Mouse (Mus musculus) CH12.LX (cell line): ENCODE measurements around the gene Atp6ap2. TPM values are rescaled to one million over a fixed set of nuclear protein-coding genes. Genes with fewer than 3 reads are reported as not detected.

ENCODE experiments used
- DNase-seq: peaks from one replicate; pipeline ENCODE4 v3.0.0-alpha.2; 2013; ENCODE audit errors: extremely low read depth
- H3K27ac ChIP-seq: 2 replicates; pipeline ENCODE4 v1.5.1; 2012; ENCODE audit warnings: low read depth, mild to moderate bottlenecking, control low read depth, moderate library complexity; ENCODE audit not compliant: insufficient read depth
- H3K27me3 ChIP-seq: replicated peaks from 2 replicates; pipeline ENCODE3; 2012; ENCODE audit warnings: inconsistent platforms
- H3K36me3 ChIP-seq, 2 experiments: replicated peaks in 1 of 2; 2 replicates each; pipeline versions ENCODE3 to v1.6.1; 2012; ENCODE audit warnings: inconsistent platforms in 1 of 2, low read length in 1 of 2, mild to moderate bottlenecking in 1 of 2, mixed read lengths in 1 of 2, moderate library complexity in 1 of 2; ENCODE audit not compliant: control insufficient read depth in 1 of 2, insufficient read depth in 1 of 2
- H3K4me1 ChIP-seq, 2 experiments: 2 replicates each; pipeline ENCODE4 v1.6.1; 2012; ENCODE audit warnings: inconsistent platforms in 1 of 2, moderate library complexity in 1 of 2; ENCODE audit not compliant: insufficient read depth in 2 of 2, control insufficient read depth in 1 of 2
- H3K4me2 ChIP-seq: 2 replicates; pipeline ENCODE4 v1.6.1; 2012; ENCODE audit warnings: low read depth, mild to moderate bottlenecking, control low read depth; ENCODE audit not compliant: poor library complexity, insufficient read depth, severe bottlenecking
- H3K4me3 ChIP-seq, 3 experiments: fragments of 150-350 bp in 1 of 3; sonication (generic) in 1 of 3; replicated peaks in 1 of 3; 2 replicates each; pipeline versions ENCODE3 to v1.5.1; 2011 to 2012; ENCODE audit warnings: low read depth in 2 of 3, low read length in 2 of 3, mild to moderate bottlenecking in 2 of 3, moderate library complexity in 2 of 3, control low read depth in 1 of 3, improper control_type of control experiment in 1 of 3, inconsistent platforms in 1 of 3, mixed read lengths in 1 of 3; ENCODE audit not compliant: poor library complexity in 1 of 3
- H3K79me2 ChIP-seq: replicated peaks from 2 replicates; pipeline ENCODE4 v1.6.1; 2012; ENCODE audit warnings: mild to moderate bottlenecking, moderate library complexity; ENCODE audit not compliant: control insufficient read depth, poor library complexity, insufficient read depth, severe bottlenecking; ENCODE audit errors: extremely low read depth
- H3K9ac ChIP-seq: 2 replicates; pipeline ENCODE4 v1.6.1; 2012; ENCODE audit warnings: low read depth, mild to moderate bottlenecking, control low read depth, moderate library complexity; ENCODE audit not compliant: insufficient read depth
- H3K9me3 ChIP-seq: replicated peaks from 2 replicates; pipeline ENCODE3; 2012; ENCODE audit warnings: low read length, inconsistent platforms, mixed read lengths
- CHD1 ChIP-seq: IDR thresholded peaks from 2 replicates; pipeline ENCODE4 v1.6.1; 2012; ENCODE audit warnings: low read depth, low read length, improper control_type of control experiment, inconsistent platforms
- CHD2 ChIP-seq: IDR thresholded peaks from 2 replicates; pipeline ENCODE4 v1.6.1; 2011; ENCODE audit warnings: low read length, improper control_type of control experiment
- E2F4 ChIP-seq: IDR thresholded peaks from 2 replicates; pipeline ENCODE4 v1.6.1; 2011; ENCODE audit warnings: low read depth, low read length, improper control_type of control experiment; ENCODE audit not compliant: insufficient replicate concordance
- ELF1 ChIP-seq: IDR thresholded peaks from 2 replicates; pipeline ENCODE4 v1.6.1; 2014; ENCODE audit warnings: low read depth, mild to moderate bottlenecking, inconsistent platforms, low read length, improper control_type of control experiment
- KAT2A ChIP-seq: IDR thresholded peaks from 2 replicates; pipeline ENCODE4 v1.6.1; 2012; ENCODE audit warnings: low read length, improper control_type of control experiment, inconsistent platforms; ENCODE audit not compliant: insufficient replicate concordance
- MEF2A ChIP-seq: IDR thresholded peaks from 2 replicates; pipeline ENCODE4 v1.6.1; 2014; ENCODE audit warnings: low read depth, mild to moderate bottlenecking, inconsistent platforms, low read length, improper control_type of control experiment, borderline replicate concordance
- MYC ChIP-seq: IDR thresholded peaks from 2 replicates; pipeline ENCODE4 v1.6.1; 2011; ENCODE audit warnings: low read depth, mild to moderate bottlenecking, improper control_type of control experiment, low read length
- NELFE ChIP-seq: IDR thresholded peaks from 2 replicates; pipeline ENCODE4 v1.6.1; 2011; ENCODE audit warnings: low read depth, low read length, improper control_type of control experiment
- PAX5 ChIP-seq: IDR thresholded peaks from 2 replicates; pipeline ENCODE4 v1.6.1; 2012; ENCODE audit warnings: low read length, inconsistent platforms, mixed read lengths
- POLR2A ChIP-seq: IDR thresholded peaks from 2 replicates; pipeline ENCODE4 v1.6.1; 2011; ENCODE audit warnings: low read depth, mild to moderate bottlenecking, improper control_type of control experiment, low read length
- POLR2AphosphoS2 ChIP-seq: IDR thresholded peaks from 2 replicates; pipeline ENCODE4 v1.6.1; 2011; ENCODE audit warnings: low read depth, low read length, improper control_type of control experiment
- SMC3 ChIP-seq: IDR thresholded peaks from 2 replicates; pipeline ENCODE4 v1.6.1; 2011; ENCODE audit warnings: low read depth, low read length, improper control_type of control experiment
- TCF12 ChIP-seq: IDR thresholded peaks from 2 replicates; pipeline ENCODE4 v1.6.1; 2014; ENCODE audit warnings: low read depth, mild to moderate bottlenecking, inconsistent platforms, low read length, improper control_type of control experiment
- ZC3H11A ChIP-seq: IDR thresholded peaks from 2 replicates; pipeline ENCODE4 v1.6.1; 2012; ENCODE audit warnings: low read depth, mild to moderate bottlenecking, inconsistent platforms, low read length, improper control_type of control experiment
- dilution Hi-C: fragments of 300-500 bp; cut with MboI; formaldehyde crosslinking; loops from 2 replicates; pipeline ENCODE4 v1.14.3; 2020; ENCODE audit warnings: low sequenced_read_pairs; ENCODE audit not compliant: extremely low pct_unique_long_range_greater_than_20kb, extremely low pct_ligation_motif_present
- in situ Hi-C: fragments of 300-500 bp; cut with MboI; formaldehyde crosslinking; loops from 3 replicates; pipeline ENCODE4 v1.14.3; 2019; ENCODE audit warnings: low sequenced_read_pairs, low pct_ligation_motif_present, low pct_unique_long_range_greater_than_20kb, mixed read lengths
- polyA plus RNA-seq: library from polyadenylated mRNA; unstranded; fragments of >175 nt; gene quantifications from 2 replicates; pipeline ENCODE4 v1.2.1, GENCODE M21; 2012; ENCODE audit warnings: low read depth; ENCODE audit not compliant: insufficient read length
- total RNA-seq, 2 experiments: library from RNA; depleted of rRNA; stranded (reverse); fragments of 300-350 nt in 1 of 2; fragments of >200 nt in 1 of 2; gene quantifications; 2 replicates each; pipeline ENCODE4 v1.2.3; 2012 to 2014

Gene Atp6ap2
- total and polyA plus RNA-seq, 3 experiments = 46.9 to 108 (median 66.9) TPM

- Histone ChIP-seq H3K9me3 (no peaks in the 10 kb centered on the region), H3K27me3 (no peaks in the 10 kb centered on the region), H3K4me2 (no peak overlapping the region), H3K4me3 (no peak overlapping the region), H3K4me1 (no peaks in the 10 kb centered on the region), H3K79me2 (no peaks in the 10 kb centered on the region), H3K9ac (no peak overlapping the region), H3K27ac (no peak overlapping the region), H3K36me3 (no peaks in the 10 kb centered on the region)
- no peak for DNase-seq
- dilution Hi-C loops (no loop called here), in situ Hi-C loops (no loop called here)
- no peak for TF ChIP-seq CHD2
- no peak for TF ChIP-seq POLR2A
- no peak for TF ChIP-seq KAT2A
- no peak for TF ChIP-seq ZC3H11A
- no peak for TF ChIP-seq MEF2A
- TF ChIP-seq SMC3 = no peak
Observed at GRCm38 (mm10) chrX:12625131-12625530, 37.5 kb downstream of the Atp6ap2 start.

GRCm38 (mm10) chrX:12644976-12645375, 57.4 kb downstream of the Atp6ap2 start:
- Histone ChIP-seq H3K4me1 (peaks cover 0 to 22% of the 10 kb centered on the region in 2 experiments; a peak in 2 of 4 replicates), H3K27me3 (no peaks in the 10 kb centered on the region), H3K9ac (no peak overlapping the region), H3K9me3 (no peaks in the 10 kb centered on the region), H3K4me3 (no peak overlapping the region), H3K79me2 (no peaks in the 10 kb centered on the region), H3K36me3 (peaks cover 0 to under 1% of the 10 kb centered on the region in 2 experiments), H3K27ac (no peak overlapping the region)
- DNase-seq = no peak
- TF ChIP-seq CHD2 (no peak), TCF12 (no peak), PAX5 (no peak), NELFE (no peak), ELF1 (no peak), E2F4 (no peak), POLR2AphosphoS2 (no peak), POLR2A (no peak), MYC (no peak), CHD1 (no peak)
- TF ChIP-seq, all 38 proteins: peak for 0
- in situ Hi-C loops = no loop called here
- dilution Hi-C loops = no loop called here
- no peak overlapping the region for H3K4me2 ChIP-seq
